Mouse (Mus musculus): ENCODE measurements around the gene Nppb. TPM values are rescaled to one million over a fixed set of nuclear protein-coding genes. Genes with fewer than 3 reads are reported as not detected.

Nppb gene
- total RNA-seq (2021) (1 to 10 TPM in 1 of 2 experiments, not detected in 1; 9.8 TPM), polyA plus RNA-seq (2012; rRNA removed) (not detected in 2 replicates)
- long read RNA-seq, partial matches to known transcripts, result 0 of 2 reads
- long read RNA-seq, other reads (novel, unspliced or antisense), result 0 of 2 reads

GRCm38 (mm10) chr4:147985205-147986132 lies at the start of gene Nppb:
TSS of gene Nppb (plus strand) at chr4:147985788.
- peak; percentile 40 for DNase-seq

DNA sequence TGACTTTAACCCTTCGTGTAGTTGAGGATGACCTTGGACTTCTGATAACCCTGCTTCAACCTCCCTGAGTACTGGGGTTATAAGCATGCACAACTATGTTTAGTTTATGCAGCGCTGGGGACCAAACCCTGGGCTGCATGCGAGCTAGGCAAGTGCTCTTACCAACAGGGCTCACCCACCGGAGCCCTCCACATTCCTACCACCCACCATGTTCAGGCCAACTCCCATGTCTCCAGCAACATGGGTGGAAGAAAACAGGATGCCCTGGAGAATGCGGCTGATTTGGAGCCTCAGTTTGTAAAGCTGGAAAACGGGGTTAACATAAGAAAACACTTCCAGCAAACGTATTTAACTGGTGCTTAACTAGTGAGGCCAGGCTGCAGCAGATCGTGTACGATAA lies 49.7 kb upstream of the Nppb start:
- no peak for DNase-seq

- peak; percentile 93 for DNase-seq
Observed at GRCm38 (mm10) chr4:147936331-147936954, 49.1 kb upstream of the Nppb start, which contains the start of gene Plod1. TSS of gene Plod1 (minus strand) at chr4:147936767.

GRCm38 (mm10) chr4:147937021-147937420 lies 48.6 kb upstream of the Nppb start:
- DNase-seq, result no peak

- no peak for DNase-seq
Observed at GRCm38 (mm10) chr4:147937486-147937885, 48.1 kb upstream of the Nppb start.

DNA sequence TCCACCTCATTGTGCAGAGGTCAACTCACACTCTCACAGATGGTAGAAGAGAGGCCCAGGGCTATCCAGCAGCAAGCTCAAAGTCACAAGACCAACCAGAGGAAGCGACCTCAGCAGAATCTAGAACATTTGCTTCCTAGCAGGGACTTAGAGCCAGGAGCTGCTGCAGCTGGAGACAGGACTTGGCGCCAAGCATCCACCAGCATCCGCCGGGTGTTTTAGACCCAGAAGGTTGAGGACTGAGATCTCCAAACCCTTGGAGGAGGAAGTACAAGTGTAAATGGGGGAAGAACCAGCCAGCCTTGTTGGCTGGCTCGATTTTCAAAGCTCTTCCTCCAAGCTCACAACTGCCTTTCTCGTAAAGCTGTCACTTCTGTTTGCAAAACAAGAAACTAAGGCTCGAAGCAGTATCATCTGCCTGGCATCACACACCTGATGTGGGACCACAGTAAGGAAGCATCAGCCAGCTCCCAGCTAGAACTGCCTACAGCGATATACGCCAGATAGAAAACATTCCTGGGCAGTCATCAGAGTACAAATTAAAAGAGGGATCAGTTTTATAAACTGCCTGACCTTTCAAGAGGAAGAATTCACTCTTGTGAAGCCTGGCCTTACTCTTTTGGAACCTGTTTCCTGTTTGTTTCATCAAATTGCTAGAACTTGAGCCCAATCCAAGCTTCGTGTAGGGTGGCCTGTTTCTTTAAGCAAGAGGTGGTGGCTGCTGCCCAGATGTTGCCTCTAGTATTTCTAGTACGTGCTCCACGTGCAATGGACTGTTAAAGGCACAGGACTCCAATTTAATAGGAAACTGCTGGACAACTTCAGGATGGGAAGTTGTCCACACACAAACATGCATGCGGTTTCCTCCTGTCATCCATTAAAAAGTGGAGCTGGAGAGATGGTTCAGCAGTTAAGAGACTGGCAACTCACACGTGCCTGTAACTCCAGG lies 47.2 kb upstream of the Nppb start:
- peak; percentile 43 for DNase-seq

DNA sequence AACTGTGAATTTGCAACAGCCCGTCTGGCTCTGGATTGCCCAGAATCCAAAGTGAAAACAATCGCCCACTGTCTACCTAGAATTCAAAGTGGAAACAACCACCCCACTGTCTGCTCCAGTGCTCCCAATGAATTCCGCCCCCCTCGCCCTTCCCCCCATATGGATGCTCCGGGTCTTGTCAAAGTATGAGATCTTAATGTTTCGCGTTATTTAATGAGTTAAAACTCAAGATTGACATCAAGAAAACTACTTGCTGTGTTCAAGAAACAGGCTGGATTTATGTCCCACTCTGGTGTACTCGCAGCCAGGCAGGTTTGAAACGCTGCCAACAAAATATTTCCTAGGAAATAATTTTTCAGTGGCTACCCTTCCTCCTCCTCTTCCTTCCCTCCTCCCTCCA lies 45.5 kb upstream of the Nppb start:
- no peak for DNase-seq

- DNase-seq, result peak; percentile 89
Observed at GRCm38 (mm10) chr4:147940576-147941044, 45.0 kb upstream of the Nppb start, which contains the start of gene 2510039O18Rik. TSS of gene 2510039O18Rik (plus strand) at chr4:147940895.

- DNase-seq, result no peak
Observed at GRCm38 (mm10) chr4:147941045-147942020, 44.3 kb upstream of the Nppb start.

DNA sequence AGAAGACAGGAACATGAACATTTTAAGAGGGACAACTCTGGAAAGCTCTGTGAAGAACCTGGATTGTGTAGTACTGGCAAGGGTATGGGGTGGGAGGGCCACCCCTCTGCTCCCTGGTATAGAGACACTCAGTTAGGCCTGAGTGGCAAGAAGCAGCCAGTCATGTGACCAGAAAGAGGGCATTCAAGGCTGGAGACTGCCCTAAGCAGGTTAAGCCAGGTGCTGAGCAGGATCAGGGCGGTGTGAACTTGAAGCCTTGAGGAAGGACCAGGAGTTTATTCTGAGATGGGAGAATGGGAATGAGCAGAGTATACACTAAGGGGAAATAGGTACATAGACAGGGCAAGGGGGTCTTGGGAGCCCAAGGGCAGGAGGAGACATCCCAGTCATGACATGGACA lies 42.6 kb upstream of the Nppb start:
- DNase-seq, result no peak

- no peak for DNase-seq
Observed at GRCm38 (mm10) chr4:147947511-147947910, 38.1 kb upstream of the Nppb start.

- no peak for DNase-seq
Observed at GRCm38 (mm10) chr4:147953590-147953989, 32.0 kb upstream of the Nppb start.

- DNase-seq, result no peak
Observed at GRCm38 (mm10) chr4:147957141-147957540, 28.4 kb upstream of the Nppb start.

- DNase-seq, result peak; percentile 63
Observed at GRCm38 (mm10) chr4:147959881-147960831, 25.4 kb upstream of the Nppb start.

DNA sequence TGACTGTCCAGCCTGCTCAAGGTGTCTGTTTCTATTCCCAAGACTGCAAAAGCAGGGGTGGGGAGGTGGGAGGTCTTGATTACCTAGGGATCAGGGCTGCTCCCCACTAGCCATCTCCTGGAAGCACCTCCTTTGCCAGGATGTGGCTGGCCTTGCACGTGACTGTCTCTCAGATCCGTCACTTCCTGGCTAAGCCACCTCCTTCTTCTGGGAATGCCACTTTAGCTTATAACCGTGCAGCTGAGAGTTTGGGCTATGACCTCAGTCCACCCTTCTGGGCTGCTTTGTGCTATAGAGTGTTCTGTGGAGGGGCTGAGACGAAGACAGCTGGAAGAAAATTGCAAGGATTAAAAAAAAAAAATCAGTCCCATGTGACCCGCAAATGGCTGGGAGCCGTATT lies 22.8 kb upstream of the Nppb start:
- DNase-seq, result no peak

DNA sequence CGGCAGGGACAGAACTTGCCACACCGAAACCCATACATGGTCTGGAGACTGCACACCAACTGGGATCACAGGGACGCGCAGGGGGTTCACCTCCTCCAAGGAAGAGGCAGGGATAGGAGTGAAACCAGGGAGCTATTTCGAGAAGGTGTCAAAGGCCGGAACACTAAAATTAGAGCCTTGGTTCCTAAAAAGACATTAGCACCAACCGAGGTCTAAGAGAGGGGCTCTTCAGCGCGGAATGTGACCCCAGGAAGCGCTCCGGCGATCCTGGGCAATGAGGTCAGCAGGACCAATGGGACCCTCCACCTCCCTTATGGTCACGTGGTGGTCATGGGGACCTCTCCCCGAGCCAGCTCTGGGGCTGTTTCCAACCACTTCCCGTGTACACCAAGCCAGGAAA lies 22.0 kb upstream of the Nppb start:
- DNase-seq, result no peak

GRCm38 (mm10) chr4:147965712-147966111 lies 19.9 kb upstream of the Nppb start:
- no peak for DNase-seq

- no peak for DNase-seq
Observed at GRCm38 (mm10) chr4:147968816-147969215, 16.8 kb upstream of the Nppb start.

- no peak for DNase-seq
Observed at GRCm38 (mm10) chr4:147969337-147969736, 16.3 kb upstream of the Nppb start.

Measured in adrenal gland, adult 2 months (tissue).